ENCODE assay signal across 20 mouse cellular contexts in the genomic region with DNA sequence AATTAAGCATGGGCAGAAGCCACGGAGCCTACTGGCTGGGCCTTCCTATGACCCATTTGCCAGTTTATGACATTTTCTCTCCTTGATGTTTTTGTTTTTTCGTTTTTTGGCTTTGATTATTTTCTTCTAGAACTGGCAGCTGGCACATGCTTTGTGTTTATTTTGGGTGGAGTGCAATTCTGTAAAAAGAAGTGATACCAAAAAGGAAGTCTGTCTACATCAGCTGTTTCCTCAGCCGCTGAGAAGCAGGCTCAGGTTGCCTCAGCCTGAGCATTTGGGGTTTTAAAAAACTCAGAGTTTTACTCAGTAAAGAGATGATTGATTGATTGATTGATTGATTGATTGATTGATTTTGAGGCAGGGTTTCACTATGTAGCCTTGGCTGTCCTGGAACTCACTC. TPM values are rescaled to one million over a fixed set of nuclear protein-coding genes. Genes with fewer than 3 reads are reported as not detected.
"Had no signal": no experiment of that assay in that cellular context is flagged by ENCODE, and none has a peak within 500 bp of the region (broad histone marks: within the 10 kb centered on the region; RNA-seq: fewer than 3 reads in every experiment).

No protein-coding gene starts in this region.

- H3K27me3 ChIP-seq: liver, embryonic 13.5 days; neural tube, embryonic 13.5 days had no signal

- H3K9me3 ChIP-seq: liver, embryonic 13.5 days; neural tube, embryonic 13.5 days had no signal

- H3K27ac ChIP-seq: layer of hippocampus, adult 2 months; left cerebral cortex, adult 2 months; liver, embryonic 13.5 days; neural tube, embryonic 13.5 days; stomach, postnatal 0 days had no signal

- H3K4me2 ChIP-seq: liver, embryonic 13.5 days; midbrain, embryonic 11.5 days; neural tube, embryonic 13.5 days had no signal

- H3K4me3 ChIP-seq: layer of hippocampus, adult 2 months; left cerebral cortex, adult 2 months; liver, embryonic 13.5 days; neural tube, embryonic 13.5 days had no signal

- H3K9ac ChIP-seq: liver, embryonic 13.5 days; neural tube, embryonic 13.5 days had no signal

- DNase-seq: kidney, adult 18-20 months; kidney, adult 9 months; kidney, postnatal 14 days; layer of hippocampus, postnatal 36 days; liver, embryonic 13.5 days; lung, adult 2 months; lung, postnatal 36 days; midbrain, embryonic 14.5 days; thymus, adult 2 months; thymus, postnatal 14 days; thymus, postnatal 4 days had no signal

RNA-seq across cellular contexts. Expression of gene Vnn3, which starts 48.4 kb away (rescaled TPM):
- total RNA-seq: left cerebral cortex, adult 2 months; left cerebral cortex, postnatal 10 days; megakaryocyte-erythroid progenitor cell, adult 5-6 weeks had no signal
- polyA plus RNA-seq: limb, embryonic 11.5 days; midbrain, embryonic 11.5 days; midbrain, embryonic 14.5 days; neural tube, embryonic 13.5 days; stomach, embryonic 14.5 days had no signal
